In the genomic region with DNA sequence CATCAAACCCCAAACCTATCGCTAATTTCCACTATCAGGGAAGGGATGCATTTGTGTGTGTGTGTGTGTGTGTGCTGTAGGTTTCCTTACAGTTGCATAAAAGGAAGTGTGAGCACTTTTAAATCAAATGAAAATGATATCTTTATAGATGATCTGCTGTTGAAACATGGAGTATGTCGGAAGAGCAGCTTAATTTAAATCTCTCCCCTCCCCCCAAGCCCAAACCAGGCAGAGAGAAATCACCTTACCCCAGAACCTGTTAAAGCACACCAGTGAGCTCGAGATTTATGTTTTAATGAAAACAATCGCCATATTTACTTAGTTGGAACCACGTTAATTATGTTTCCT, we compare ENCODE assay signal across 8 mouse cellular contexts. TPM values are rescaled to one million over a fixed set of nuclear protein-coding genes. Genes with fewer than 3 reads are reported as not detected.
DNase-seq lines count a peak whose midpoint lies in the region; ATAC-seq and TF ChIP-seq lines count a peak whose summit lies in the region.

No protein-coding gene starts in this region.

- no peak for DNase-seq in lung, adult 2 months
- DNase-seq in lung, postnatal 25 days (ENCODE audit: low spot score), result no peak
- peak; percentile 64 for DNase-seq in naive thymus-derived CD4-positive, alpha-beta T cell, adult 2 months (ENCODE audit: low read depth)
- DNase-seq in gastrocnemius, adult 8-10 months (ENCODE audit: low spot score in 2 of 2), result no peak
- no peak for DNase-seq in kidney, postnatal 14 days

- 5% methylated on average over 5 of the region's 5 CpGs for WGBS in lung, adult 2 months
- 6% methylated on average over 5 of the region's 5 CpGs for WGBS in hindbrain, embryonic 16.5 days

- peak overlapping the region; percentile 93 for H3K9ac ChIP-seq in hindbrain, embryonic 16.5 days (ENCODE audit: low read depth, low read length)

- H3K36me3 ChIP-seq in hindbrain, embryonic 16.5 days (ENCODE audit: control insufficient read depth, insufficient read depth, low read length), result no peaks in the 10 kb centered on the region

- no peak for TF ChIP-seq POLR2A in lung, adult 2 months (IDR thresholded peaks at IDR 0.05; ENCODE audit: borderline replicate concordance, extremely low read depth, low read depth, low read length)
- no peak for TF ChIP-seq POLR2A in cortical plate, adult 2 months (IDR thresholded peaks at IDR 0.05; ENCODE audit: extremely low read depth, insufficient read depth, low read length)

- H3K9me3 ChIP-seq in hindbrain, embryonic 16.5 days (ENCODE audit: control insufficient read depth, low read length), result no peaks in the 10 kb centered on the region

- 0 out of 2 replicates have a peak overlapping the region, but pooled peaks have one; percentile 98 for H3K27ac ChIP-seq in cortical plate, adult 2 months (ENCODE audit: insufficient read depth, low read length)
- peak overlapping the region; percentile 99 for H3K27ac ChIP-seq in hindbrain, embryonic 16.5 days (ENCODE audit: low read depth, low read length)

- H3K4me1 ChIP-seq in lung, adult 2 months (ENCODE audit: control insufficient read depth, insufficient read depth, low read length), result no peaks in the 10 kb centered on the region
- H3K4me1 ChIP-seq in cortical plate, adult 2 months (ENCODE audit: control insufficient read depth, insufficient read depth, low read length), result no peaks in the 10 kb centered on the region
- peaks cover 4% of the 10 kb centered on the region; the same call in 1 of the 2 replicates for H3K4me1 ChIP-seq in hindbrain, embryonic 16.5 days (ENCODE audit: control insufficient read depth, insufficient read depth, low read depth, low read length)

- H3K27me3 ChIP-seq in hindbrain, embryonic 16.5 days (replicated peaks; ENCODE audit: control insufficient read depth, insufficient read depth, low read length), result no peaks in the 10 kb centered on the region

- H3K4me2 ChIP-seq in hindbrain, embryonic 16.5 days (ENCODE audit: low read length), result peak overlapping the region; percentile 96

- ATAC-seq in hindbrain, embryonic 16.5 days, result no peak
- no peak for ATAC-seq in monocyte, adult 5-6 weeks (replicated peaks; ENCODE audit: insufficient number of reproducible peaks, low FRiP score, low TSS enrichment, poor library complexity, severe bottlenecking)

- TF ChIP-seq CTCF in lung, adult 2 months (IDR thresholded peaks at IDR 0.05; ENCODE audit: insufficient read depth, low read length), result no peak
- TF ChIP-seq CTCF in cortical plate, adult 2 months (IDR thresholded peaks at IDR 0.05; ENCODE audit: extremely low read depth, insufficient read depth, low read length), result no peak

- peak overlapping the region; percentile 92 for H3K4me3 ChIP-seq in lung, adult 2 months (replicated peaks; ENCODE audit: extremely low read depth, low read depth, low read length)
- H3K4me3 ChIP-seq in cortical plate, adult 2 months (ENCODE audit: insufficient read depth, low read length), result peak overlapping the region; percentile 82
- peak overlapping the region; percentile 80 for H3K4me3 ChIP-seq in hindbrain, embryonic 16.5 days (ENCODE audit: low read length)

RNA-seq across cellular contexts. Expression of a gene that starts 2.2 kb away (rescaled TPM):
- polyA plus RNA-seq in lung, adult 2 months (2012; rRNA removed), result 56.8 and 61.4 TPM in 2 replicates
- polyA plus RNA-seq in cortical plate, adult 2 months (2012; rRNA removed), result 62.7 and 66.4 TPM in 2 replicates
- 81.6 and 88.9 TPM in 2 replicates for polyA plus RNA-seq in hindbrain, embryonic 16.5 days (2015; fragmentation: Nextera tagmentation; extraction: Ambion mirVana)
- total RNA-seq in monocyte, adult 5-6 weeks (2017), result 170 to 200 TPM (median 170 TPM) in 3 replicates
- total RNA-seq in gastrocnemius, adult 8-10 months (2022), result 10 to 100 TPM; 49.9 to 62.3 (median 62.0) TPM
